Mouse (Mus musculus): ENCODE measurements around the gene Entpd1. TPM values are rescaled to one million over a fixed set of nuclear protein-coding genes. Genes with fewer than 3 reads are reported as not detected.

Entpd1 gene
- polyA plus RNA-seq, 2 experiments = 7.4 to 9.8 TPM

DNA sequence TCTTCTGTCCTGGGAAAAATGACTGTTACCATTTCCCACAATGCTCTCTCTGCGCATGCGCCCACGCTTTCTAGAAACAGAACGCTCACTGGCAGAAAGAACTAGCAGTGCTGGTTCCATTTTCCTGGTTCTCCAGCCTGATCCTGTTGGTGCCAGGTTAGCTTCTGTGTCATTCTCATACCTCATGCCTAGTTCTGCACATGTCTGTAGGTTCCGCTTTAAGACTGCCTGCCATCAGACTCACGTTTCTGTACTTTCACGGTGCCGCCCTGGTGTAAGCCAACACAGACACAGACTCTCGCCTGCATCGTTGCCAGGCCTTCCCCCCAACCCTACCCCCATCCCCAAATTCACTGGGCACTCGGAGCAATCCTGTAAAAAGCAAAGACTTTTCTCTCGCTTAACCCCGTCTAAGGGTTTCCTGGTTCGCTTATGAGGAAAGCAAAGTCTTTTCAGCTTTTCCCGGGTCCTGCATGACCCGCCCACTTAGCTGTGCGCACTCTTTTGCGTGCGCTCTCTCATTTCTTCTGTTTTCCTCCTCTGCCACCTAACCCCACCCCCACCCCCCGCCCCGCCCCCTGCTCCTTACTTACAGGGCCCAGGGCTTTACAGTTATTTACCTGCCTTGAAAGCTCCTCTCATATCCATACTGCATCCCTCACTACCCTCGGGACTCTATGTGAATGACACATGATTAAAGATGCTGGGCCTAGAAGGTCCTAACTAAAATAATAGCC is 150.0 kb downstream of the Entpd1 start:
- Histone ChIP-seq H3K4me2 (replicated peaks; ENCODE audit: low read depth, low read length, severe bottlenecking) (peak overlapping the region; percentile 49), H3K9me3 (ENCODE audit: control insufficient read depth, low read length) (no peaks in the 10 kb centered on the region), H3K36me3 (ENCODE audit: control insufficient read depth, insufficient read depth, low read length) (no peaks in the 10 kb centered on the region), H3K27ac (replicated peaks; ENCODE audit: low read depth, low read length) (no peak overlapping the region), H3K4me3 (replicated peaks; ENCODE audit: low read length) (peak overlapping the region; percentile 33), H3K27me3 (ENCODE audit: control insufficient read depth, insufficient read depth, low read length) (no peaks in the 10 kb centered on the region), H3K4me1 (ENCODE audit: control insufficient read depth, insufficient read depth, low read length) (0 out of 2 replicates have a peak, but pooled peaks cover 3% of the 10 kb centered on the region), H3K9ac (ENCODE audit: low read depth, low read length, severe bottlenecking) (peak overlapping the region; percentile 38)
- ATAC-seq (ENCODE audit: low FRiP score, low read depth) = peak; percentile 65
- WGBS = 26% methylated on average over 22 of the region's 22 CpGs
- DNase-seq (ENCODE audit: low spot score) = peak; percentile 20
- TF ChIP-seq POLR2A (IDR thresholded peaks at IDR 0.05; ENCODE audit: borderline replicate concordance, extremely low read depth, insufficient read depth, insufficient read length) = no peak

- no peak overlapping the region for H3K9ac ChIP-seq (ENCODE audit: low read depth, low read length, severe bottlenecking)
- no peak overlapping the region for H3K27ac ChIP-seq (replicated peaks; ENCODE audit: low read depth, low read length)
- H3K27me3 ChIP-seq (ENCODE audit: control insufficient read depth, insufficient read depth, low read length) = no peaks in the 10 kb centered on the region
- no peaks in the 10 kb centered on the region for H3K9me3 ChIP-seq (ENCODE audit: control insufficient read depth, low read length)
- ATAC-seq (ENCODE audit: low FRiP score, low read depth) (no peak), DNase-seq (ENCODE audit: low spot score) (no peak)
- H3K4me1 ChIP-seq (ENCODE audit: control insufficient read depth, insufficient read depth, low read length) = no peaks in the 10 kb centered on the region
- H3K4me3 ChIP-seq (replicated peaks; ENCODE audit: low read length) = no peak overlapping the region
- H3K36me3 ChIP-seq (ENCODE audit: control insufficient read depth, insufficient read depth, low read length) = no peaks in the 10 kb centered on the region
- TF ChIP-seq POLR2A (IDR thresholded peaks at IDR 0.05; ENCODE audit: borderline replicate concordance, extremely low read depth, insufficient read depth, insufficient read length) = no peak
- WGBS = 64% methylated on average over 2 of the region's 2 CpGs
- no peak overlapping the region for H3K4me2 ChIP-seq (replicated peaks; ENCODE audit: low read depth, low read length, severe bottlenecking)
Observed at GRCm38 (mm10) chr19:40767189-40767588, 155.0 kb downstream of the Entpd1 start.

GRCm38 (mm10) chr19:40769341-40769770 is 157.2 kb downstream of the Entpd1 start:
- Histone ChIP-seq H3K9ac (ENCODE audit: low read depth, low read length, severe bottlenecking) (no peak overlapping the region), H3K36me3 (ENCODE audit: control insufficient read depth, insufficient read depth, low read length) (no peaks in the 10 kb centered on the region), H3K4me1 (ENCODE audit: control insufficient read depth, insufficient read depth, low read length) (no peaks in the 10 kb centered on the region), H3K27ac (replicated peaks; ENCODE audit: low read depth, low read length) (no peak overlapping the region), H3K4me3 (replicated peaks; ENCODE audit: low read length) (no peak overlapping the region), H3K27me3 (ENCODE audit: control insufficient read depth, insufficient read depth, low read length) (no peaks in the 10 kb centered on the region), H3K9me3 (ENCODE audit: control insufficient read depth, low read length) (no peaks in the 10 kb centered on the region), H3K4me2 (replicated peaks; ENCODE audit: low read depth, low read length, severe bottlenecking) (no peak overlapping the region)
- TF ChIP-seq POLR2A (IDR thresholded peaks at IDR 0.05; ENCODE audit: borderline replicate concordance, extremely low read depth, insufficient read depth, insufficient read length) = no peak
- 44% methylated on average over 7 of the region's 7 CpGs for WGBS
- ATAC-seq (ENCODE audit: low FRiP score, low read depth) (no peak), DNase-seq (ENCODE audit: low spot score) (no peak)

- ATAC-seq (ENCODE audit: low FRiP score, low read depth) (no peak), DNase-seq (ENCODE audit: low spot score) (no peak)
- H3K36me3 ChIP-seq (ENCODE audit: control insufficient read depth, insufficient read depth, low read length) = no peaks in the 10 kb centered on the region
- H3K27ac ChIP-seq (replicated peaks; ENCODE audit: low read depth, low read length) = no peak overlapping the region
- whole genome bisulfite sequencing = 47% methylated on average over 15 of the region's 15 CpGs
- H3K4me3 ChIP-seq (replicated peaks; ENCODE audit: low read length) = no peak overlapping the region
- H3K4me1 ChIP-seq (ENCODE audit: control insufficient read depth, insufficient read depth, low read length) = no peaks in the 10 kb centered on the region
- no peak overlapping the region for H3K4me2 ChIP-seq (replicated peaks; ENCODE audit: low read depth, low read length, severe bottlenecking)
- H3K9me3 ChIP-seq (ENCODE audit: control insufficient read depth, low read length) = no peaks in the 10 kb centered on the region
- no peak for TF ChIP-seq POLR2A (IDR thresholded peaks at IDR 0.05; ENCODE audit: borderline replicate concordance, extremely low read depth, insufficient read depth, insufficient read length)
- H3K9ac ChIP-seq (ENCODE audit: low read depth, low read length, severe bottlenecking) = no peak overlapping the region
- no peaks in the 10 kb centered on the region; the same call in 1 of the 2 replicates for H3K27me3 ChIP-seq (ENCODE audit: control insufficient read depth, insufficient read depth, low read length)
Observed at GRCm38 (mm10) chr19:40788004-40788714, 176.0 kb downstream of the Entpd1 start.

- no peak for ATAC-seq (ENCODE audit: low FRiP score, low read depth)
- Histone ChIP-seq H3K36me3 (ENCODE audit: control insufficient read depth, insufficient read depth, low read length) (no peaks in the 10 kb centered on the region), H3K9me3 (ENCODE audit: control insufficient read depth, low read length) (no peaks in the 10 kb centered on the region), H3K4me1 (ENCODE audit: control insufficient read depth, insufficient read depth, low read length) (no peaks in the 10 kb centered on the region), H3K4me2 (replicated peaks; ENCODE audit: low read depth, low read length, severe bottlenecking) (no peak overlapping the region), H3K27ac (replicated peaks; ENCODE audit: low read depth, low read length) (no peak overlapping the region), H3K27me3 (ENCODE audit: control insufficient read depth, insufficient read depth, low read length) (no peaks in the 10 kb centered on the region; the same call in 1 of the 2 replicates), H3K4me3 (replicated peaks; ENCODE audit: low read length) (no peak overlapping the region), H3K9ac (ENCODE audit: low read depth, low read length, severe bottlenecking) (no peak overlapping the region)
- no peak for DNase-seq (ENCODE audit: low spot score)
- TF ChIP-seq POLR2A (IDR thresholded peaks at IDR 0.05; ENCODE audit: borderline replicate concordance, extremely low read depth, insufficient read depth, insufficient read length) = no peak
- WGBS = 48% methylated on average over 2 of the region's 2 CpGs
Observed at GRCm38 (mm10) chr19:40788715-40789084, 176.5 kb downstream of the Entpd1 start.

Other genes starting within 250 kb of the Entpd1 start
- 35.3 and 40.2 TPM in 2 replicates for gene Sorbs1, start 98.6 kb upstream of the Entpd1 start, polyA plus RNA-seq (2012; rRNA removed)
- gene Sorbs1, start 98.6 kb upstream of the Entpd1 start, polyA plus RNA-seq (2014; fragmentation: Nextera tagmentation; extraction: Ambion mirVana) = 40.6 and 45.6 TPM in 2 replicates
- gene Aldh18a1, start 23.9 kb upstream of the Entpd1 start, polyA plus RNA-seq (2012; rRNA removed) = 79.8 and 83.3 TPM in 2 replicates
- 63.2 and 65.3 TPM in 2 replicates for gene Aldh18a1, start 23.9 kb upstream of the Entpd1 start, polyA plus RNA-seq (2014; fragmentation: Nextera tagmentation; extraction: Ambion mirVana)
- gene Tctn3, start 133 bp upstream of the Entpd1 start, polyA plus RNA-seq (2012; rRNA removed) = 17.0 and 22.3 TPM in 2 replicates
- 11.4 and 13.1 TPM in 2 replicates for gene Tctn3, start 133 bp upstream of the Entpd1 start, polyA plus RNA-seq (2014; fragmentation: Nextera tagmentation; extraction: Ambion mirVana)
- gene Cc2d2b, start 136.4 kb downstream of the Entpd1 start, polyA plus RNA-seq (2012; rRNA removed) = 0.04 and 0.05 TPM in 2 replicates
- gene Cc2d2b, start 136.4 kb downstream of the Entpd1 start, polyA plus RNA-seq (2014; fragmentation: Nextera tagmentation; extraction: Ambion mirVana) = 0.22 and 0.55 TPM in 2 replicates
- gene Ccnj, start 218.9 kb downstream of the Entpd1 start, polyA plus RNA-seq (2012; rRNA removed) = 12.3 and 14.0 TPM in 2 replicates
- gene Ccnj, start 218.9 kb downstream of the Entpd1 start, polyA plus RNA-seq (2014; fragmentation: Nextera tagmentation; extraction: Ambion mirVana) = 9.8 and 10.2 TPM in 2 replicates

Measured in limb, embryonic 14.5 days (tissue).